In the genomic region with DNA sequence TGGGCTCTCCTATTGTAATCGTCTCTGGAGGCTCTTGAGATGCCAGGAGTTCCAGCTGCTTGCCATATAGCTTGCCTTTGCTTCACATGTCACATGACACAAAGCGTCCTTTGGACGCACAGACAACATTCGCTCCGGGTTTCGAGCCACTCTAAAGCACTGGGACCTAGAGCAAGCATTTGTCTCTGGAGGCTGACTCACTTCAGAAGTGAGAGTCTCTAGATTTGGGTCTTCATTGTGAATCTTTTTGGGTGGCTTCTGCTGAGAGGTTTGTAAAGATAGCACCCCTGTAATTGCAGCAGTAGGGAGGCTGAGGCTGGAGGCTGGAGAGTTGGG, we compare ENCODE assay signal across 1 mouse cellular context.
TF ChIP-seq lines count a peak whose summit lies in the region.

No protein-coding gene starts in this region.

TF ChIP-seq in CH12.LX, 34 proteins besides CTCF, POLR2A, EP300 and RAD21 (continued from another document):
- peak; percentile 76 for TF ChIP-seq USF1 (IDR thresholded peaks at IDR 0.05; ENCODE audit: low read depth, low read length)
- TF ChIP-seq JUND (conservative IDR thresholded peaks at IDR 0.05; ENCODE audit: low read depth, low read length): peak; percentile 87
- no peak for TF ChIP-seq NELFE (IDR thresholded peaks at IDR 0.05; ENCODE audit: low read depth, low read length)
- 0 out of 2 replicates have a peak, but pooled peaks have one; percentile 38 for TF ChIP-seq MXI1 (IDR thresholded peaks at IDR 0.05; ENCODE audit: low read depth, low read length)
- TF ChIP-seq JUN (IDR thresholded peaks at IDR 0.05; ENCODE audit: insufficient read depth, low read depth, low read length): peak; percentile 63
- TF ChIP-seq TCF12 (IDR thresholded peaks at IDR 0.05; ENCODE audit: low read depth, low read length): peak; percentile 45; the same call in 1 of the 2 replicates
- 0 out of 2 replicates have a peak, but pooled peaks have one; percentile 70 for TF ChIP-seq TBP (conservative IDR thresholded peaks at IDR 0.05; ENCODE audit: low read depth, low read length)
- no peak for TF ChIP-seq POLR2AphosphoS2 (IDR thresholded peaks at IDR 0.05; ENCODE audit: low read depth, low read length)
- TF ChIP-seq IRF4 (IDR thresholded peaks at IDR 0.05; ENCODE audit: low read depth, low read length): peak; percentile 91
